28 mouse cellular contexts compared by ENCODE assay signal in genomic region chr15:92042538-92042937, GRCm38 (mm10). TPM values are rescaled to one million over a fixed set of nuclear protein-coding genes. Genes with fewer than 3 reads are reported as not detected.
"Had no signal": no experiment of that assay in that cellular context is flagged by ENCODE, and none has a peak within 500 bp of the region (broad histone marks: within the 10 kb centered on the region; RNA-seq: fewer than 3 reads in every experiment).

No protein-coding gene starts in this region.

- H3K36me3 ChIP-seq: heart, embryonic 13.5 days; heart, embryonic 15.5 days; kidney, embryonic 15.5 days; limb, embryonic 13.5 days; limb, embryonic 15.5 days; liver, embryonic 13.5 days; liver, embryonic 15.5 days had no signal

- H3K27ac ChIP-seq: heart, adult 2 months; heart, embryonic 13.5 days; heart, embryonic 15.5 days; hindbrain, embryonic 14.5 days; kidney, embryonic 15.5 days; kidney, postnatal 0 days; limb, embryonic 13.5 days; limb, embryonic 15.5 days; liver, embryonic 13.5 days; liver, embryonic 15.5 days had no signal

- H3K4me2 ChIP-seq: heart, embryonic 11.5 days; heart, embryonic 13.5 days; heart, embryonic 15.5 days; hindbrain, embryonic 14.5 days; kidney, embryonic 15.5 days; limb, embryonic 13.5 days; limb, embryonic 15.5 days; liver, embryonic 11.5 days; liver, embryonic 13.5 days; liver, embryonic 15.5 days had no signal

- H3K27me3 ChIP-seq: heart, embryonic 13.5 days; heart, embryonic 15.5 days; kidney, embryonic 15.5 days; limb, embryonic 13.5 days; limb, embryonic 15.5 days; liver, embryonic 13.5 days; liver, embryonic 15.5 days had no signal

- H3K4me1 ChIP-seq: heart, embryonic 13.5 days; heart, embryonic 15.5 days; kidney, embryonic 15.5 days; limb, embryonic 13.5 days; limb, embryonic 15.5 days; liver, embryonic 13.5 days; liver, embryonic 15.5 days had no signal

- H3K9me3 ChIP-seq: heart, embryonic 13.5 days; heart, embryonic 15.5 days; kidney, embryonic 15.5 days; limb, embryonic 13.5 days; limb, embryonic 15.5 days; liver, embryonic 13.5 days; liver, embryonic 15.5 days had no signal

- H3K4me3 ChIP-seq: heart, adult 2 months; heart, embryonic 13.5 days; heart, embryonic 15.5 days; kidney, embryonic 15.5 days; limb, embryonic 13.5 days; limb, embryonic 15.5 days; liver, embryonic 13.5 days; liver, embryonic 15.5 days had no signal

- DNase-seq: gastrocnemius, postnatal 14 days; gastrocnemius, postnatal 36 days; heart, adult 11 months; heart, adult 2 months; heart, postnatal 14 days; heart, postnatal 36 days; kidney, adult 11 months; kidney, adult 2 months; kidney, adult 9 months; kidney, postnatal 14 days; kidney, postnatal 36 days; layer of hippocampus, adult 9-11 months; layer of hippocampus, postnatal 36 days; liver, embryonic 13.5 days; liver, postnatal 0 days had no signal

- ATAC-seq: hindbrain, embryonic 16.5 days; intestine, embryonic 16.5 days; liver, postnatal 0 days had no signal

- H3K9ac ChIP-seq: heart, embryonic 13.5 days; heart, embryonic 15.5 days; hindbrain, embryonic 14.5 days; kidney, embryonic 15.5 days; limb, embryonic 13.5 days; limb, embryonic 15.5 days; liver, embryonic 13.5 days; liver, embryonic 15.5 days; liver, postnatal 0 days had no signal

RNA-seq across cellular contexts. Expression of gene Cntn1, which starts 8.4 kb away (rescaled TPM):
- total RNA-seq: heart, postnatal 36 days; hematopoietic stem cell, adult 5-6 weeks had no signal
- polyA plus RNA-seq: liver, postnatal 0 days had no signal
